Mouse (Mus musculus) left cerebral cortex, adult 2 months (tissue): ENCODE data around the gene Tmem238l. TPM values are rescaled to one million over a fixed set of nuclear protein-coding genes. Genes with fewer than 3 reads are reported as not detected.

Source experiments
- DNase-seq, 2 experiments: peaks; one replicate each; pipeline ENCODE4 v3.0.0; 2021 to 2022; ENCODE audit warnings: low spot score in 2 of 2, mixed read lengths in 1 of 2; ENCODE audit errors: extremely low spot score in 1 of 2
- H3K27ac ChIP-seq: fragments of 200-600 bp; 2 replicates; pipeline ENCODE4 v1.8.1; 2022
- H3K4me3 ChIP-seq: fragments of 200-600 bp; 2 replicates; pipeline ENCODE4 v1.8.1; 2022
- CTCF ChIP-seq: fragments of 200-600 bp; IDR thresholded peaks from 2 replicates; pipeline ENCODE4 v1.8.1; 2022; ENCODE audit warnings: antibody characterized with exemption, mild to moderate bottlenecking, moderate library complexity
- intact Hi-C: fragments of 180-260 bp; cut with DNase I; formaldehyde crosslinking; loops from one replicate; pipeline ENCODE4 v1.15.1; 2025
- total RNA-seq, 2 experiments: library from RNA; stranded (reverse); gene quantifications; 2 replicates each; pipeline ENCODE4 v1.2.3; 2021

Gene Tmem238l
- total RNA-seq, 2 experiments from 2014 or later = not detected

GRCm38 (mm10) chr11:66946521-66946920 lies 9.9 kb upstream of the Tmem238l start:
- no peak for DNase-seq
- H3K4me3 ChIP-seq = no peak overlapping the region

GRCm38 (mm10) chr11:66946922-66947321 lies 9.5 kb upstream of the Tmem238l start:
- Histone ChIP-seq H3K27ac (no peak overlapping the region), H3K4me3 (no peak overlapping the region)
- intact Hi-C loops = no loop called here
- DNase-seq = no peak
- TF ChIP-seq CTCF = no peak

More at GRCm38 (mm10) chr11:66946521-66946920, 9.9 kb upstream of the Tmem238l start:
- TF ChIP-seq CTCF = no peak
- intact Hi-C loops = no loop called here
- no peak overlapping the region for H3K27ac ChIP-seq

GRCm38 (mm10) chr11:66960797-66961196 lies 4.4 kb downstream of the Tmem238l start:
- no peak for TF ChIP-seq CTCF
- Histone ChIP-seq H3K27ac (no peak overlapping the region), H3K4me3 (no peak overlapping the region)
- intact Hi-C loops = no loop called here
- no peak for DNase-seq

- Histone ChIP-seq H3K27ac (no peak overlapping the region), H3K4me3 (no peak overlapping the region)
- TF ChIP-seq CTCF = no peak
- no peak for DNase-seq
- intact Hi-C loops = no loop called here
Observed at GRCm38 (mm10) chr11:66961447-66962176, 5.2 kb downstream of the Tmem238l start.

GRCm38 (mm10) chr11:66963462-66963861 lies 7.0 kb downstream of the Tmem238l start:
- Histone ChIP-seq H3K4me3 (no peak overlapping the region), H3K27ac (no peak overlapping the region)
- no peak for TF ChIP-seq CTCF
- intact Hi-C loops = no loop called here
- DNase-seq = no peak

- no peak for TF ChIP-seq CTCF
- H3K4me3 ChIP-seq = no peak overlapping the region
Observed at GRCm38 (mm10) chr11:66966500-66967116, 10.2 kb downstream of the Tmem238l start.

GRCm38 (mm10) chr11:66968575-66968974 lies 12.1 kb downstream of the Tmem238l start:
- no peak overlapping the region for H3K4me3 ChIP-seq
- no peak overlapping the region for H3K27ac ChIP-seq
- no peak for DNase-seq
- intact Hi-C loops = no loop called here
- no peak for TF ChIP-seq CTCF

More at GRCm38 (mm10) chr11:66966500-66967116, 10.2 kb downstream of the Tmem238l start:
- no peak overlapping the region for H3K27ac ChIP-seq
- intact Hi-C loops = no loop called here
- no peak for DNase-seq

- Histone ChIP-seq H3K27ac (no peak overlapping the region), H3K4me3 (no peak overlapping the region)
- intact Hi-C loops = no loop called here
- no peak for DNase-seq
- no peak for TF ChIP-seq CTCF
Observed at GRCm38 (mm10) chr11:66973507-66973906, 17.1 kb downstream of the Tmem238l start.

- intact Hi-C loops = no loop called here
- Histone ChIP-seq H3K27ac (no peak overlapping the region), H3K4me3 (no peak overlapping the region)
- no peak for DNase-seq
- TF ChIP-seq CTCF = no peak
Observed at GRCm38 (mm10) chr11:66975606-66976330, 19.3 kb downstream of the Tmem238l start.

GRCm38 (mm10) chr11:66981336-66982115 lies 25.1 kb downstream of the Tmem238l start:
- intact Hi-C loops = no loop called here
- TF ChIP-seq CTCF = no peak
- no peak for DNase-seq
- Histone ChIP-seq H3K4me3 (no peak overlapping the region), H3K27ac (no peak overlapping the region)

GRCm38 (mm10) chr11:66982794-66983193 lies 26.4 kb downstream of the Tmem238l start:
- Histone ChIP-seq H3K4me3 (no peak overlapping the region), H3K27ac (no peak overlapping the region)
- peak; percentile 36 for TF ChIP-seq CTCF
- DNase-seq = no peak
- intact Hi-C loops = no loop called here
